Mouse (Mus musculus) lung, embryonic 16.5 days (tissue): ENCODE results near the gene Vps29. TPM values are rescaled to one million over a fixed set of nuclear protein-coding genes. Genes with fewer than 3 reads are reported as not detected.

Source experiments
- ATAC-seq: fragments of 200-750 bp; cut with Nextera tagmentation; 2 replicates; pipeline ENCODE4 v1.8.0; 2017; ENCODE audit warnings: low read depth, mild to moderate bottlenecking, moderate library complexity
- H3K27ac ChIP-seq: fragments of 300-500 bp; sonication (generic); 2 replicates; pipeline ENCODE4 v1.5.1; 2014; ENCODE audit warnings: mild to moderate bottlenecking, control low read depth, low read length
- H3K27me3 ChIP-seq: fragments of 300-500 bp; sonication (generic); 2 replicates; pipeline ENCODE4 v1.6.1; 2014; ENCODE audit warnings: low read depth, low read length, mixed read lengths; ENCODE audit not compliant: control insufficient read depth, insufficient read depth
- H3K36me3 ChIP-seq: fragments of 300-500 bp; sonication (generic); 2 replicates; pipeline ENCODE4 v1.6.1; 2014; ENCODE audit warnings: low read length; ENCODE audit not compliant: control insufficient read depth, insufficient read depth
- H3K4me1 ChIP-seq: fragments of 300-500 bp; sonication (generic); replicated peaks from 2 replicates; pipeline ENCODE4 v1.6.1; 2014; ENCODE audit warnings: low read length, mixed read lengths; ENCODE audit not compliant: control insufficient read depth, insufficient read depth
- H3K4me2 ChIP-seq: fragments of 300-500 bp; sonication (generic); 2 replicates; pipeline ENCODE4 v1.6.1; 2014; ENCODE audit warnings: low read depth, low read length, control low read depth
- H3K4me3 ChIP-seq: fragments of 300-500 bp; sonication (generic); 2 replicates; pipeline ENCODE4 v1.5.1; 2014; ENCODE audit warnings: mild to moderate bottlenecking, low read length, control low read depth
- H3K9ac ChIP-seq: fragments of 300-500 bp; sonication (generic); 2 replicates; pipeline ENCODE4 v1.6.1; 2014; ENCODE audit warnings: low read length, control low read depth
- H3K9me3 ChIP-seq: fragments of 300-500 bp; sonication (generic); 2 replicates; pipeline ENCODE4 v1.6.1; 2016; ENCODE audit warnings: low read length; ENCODE audit not compliant: control insufficient read depth
- WGBS: fragments of 180-500 bp; shearing (Covaris S2); extraction: QIAGEN DNeasy Blood & Tissue Kit; methylation state at CpG from one replicate; pipeline ENCODE4 v1.1.7; 2014; 5-methylcytosine and 5-hydroxymethylcytosine counted together
- polyA plus RNA-seq: library from polyadenylated mRNA; unstranded; fragments of >200 nt; fragmentation: Nextera tagmentation; extraction: Ambion mirVana; gene quantifications from 2 replicates; pipeline ENCODE4 v1.2.1, GENCODE M21; 2015

Gene Vps29
- polyA plus RNA-seq: 210 and 225 TPM in 2 replicates

DNA sequence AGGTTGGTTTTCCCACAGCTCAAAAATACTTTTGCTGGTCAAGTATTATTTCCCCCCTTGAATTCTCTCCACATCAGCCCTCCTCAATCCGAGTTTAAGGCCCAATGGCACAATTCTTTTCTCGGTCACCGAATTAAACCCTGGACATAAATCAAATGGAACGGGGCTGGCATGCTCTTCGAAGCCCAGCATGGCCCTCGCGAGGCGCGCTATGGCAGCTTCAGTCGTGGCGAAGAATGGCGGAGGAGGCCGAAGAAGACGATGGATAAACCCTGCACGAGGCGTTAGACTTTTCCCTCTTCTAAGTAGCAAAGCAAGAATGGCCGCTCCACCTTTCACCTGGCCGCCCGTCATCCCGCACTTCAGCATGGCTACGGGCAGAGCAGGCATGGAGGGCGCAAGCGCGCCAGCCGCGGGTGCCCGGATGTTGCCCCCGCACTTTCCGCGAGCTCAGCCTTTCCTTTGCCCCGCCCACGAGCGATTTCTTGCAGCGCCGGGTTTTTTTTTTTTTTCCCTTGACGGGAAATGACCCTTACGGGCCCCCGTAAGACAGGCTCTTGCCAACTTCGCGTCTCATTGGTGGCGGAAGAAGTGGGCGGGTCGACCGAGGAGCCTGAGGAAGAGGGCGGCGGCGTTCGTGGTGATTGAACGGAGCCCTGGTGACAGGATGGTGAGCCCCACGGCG, at the start of gene Vps29, which contains the start of gene Rad9b:
Gene Vps29, plus strand, starts transcription at position 563 of the 685 bp plus-strand sequence.
Gene Rad9b, minus strand, starts transcription at position 427 of the 685 bp plus-strand sequence.
- H3K27ac ChIP-seq: peak within 1 kb of the TSS; percentile 57
- WGBS: 2% methylated on average over 51 of the region's 51 CpGs
- H3K9ac ChIP-seq: peak within 1 kb of the TSS; percentile 88
- H3K4me3 ChIP-seq: peak within 1 kb of the TSS; percentile 99
- H3K36me3 ChIP-seq: no peaks in the 10 kb centered on the region
- ATAC-seq: peak; percentile 95
- peak within 1 kb of the TSS; percentile 91 for H3K4me2 ChIP-seq
- H3K27me3 ChIP-seq: no peaks in the 10 kb centered on the region
- H3K9me3 ChIP-seq: no peaks in the 10 kb centered on the region
- peaks cover 7% of the 10 kb centered on the region; the same call in 1 of the 2 replicates for H3K4me1 ChIP-seq

DNA sequence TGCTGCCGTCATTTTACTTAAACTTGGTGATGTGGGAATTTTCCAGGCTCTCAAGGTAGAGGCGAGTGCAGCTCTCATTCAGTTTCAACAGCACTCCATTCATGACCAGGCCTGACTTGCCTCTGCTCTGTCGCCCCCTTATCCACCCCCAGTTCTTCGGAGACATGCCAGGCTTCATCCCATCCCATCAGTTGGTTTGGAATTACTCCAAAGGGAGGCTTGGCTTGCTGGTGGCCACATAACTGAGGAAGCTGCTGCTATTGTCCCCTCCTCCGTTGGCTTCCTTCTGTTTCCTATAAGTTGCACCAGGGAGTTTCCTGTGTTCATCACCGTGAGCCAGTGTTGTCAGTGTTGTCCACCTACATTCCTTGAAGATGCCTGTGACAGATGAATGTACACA, 49.6 kb upstream of the Vps29 start:
- Histone ChIP-seq H3K4me3 (no peak overlapping the region), H3K27me3 (no peaks in the 10 kb centered on the region), H3K4me1 (peaks cover 17% of the 10 kb centered on the region), H3K9me3 (no peaks in the 10 kb centered on the region), H3K9ac (no peak overlapping the region), H3K36me3 (no peaks in the 10 kb centered on the region), H3K27ac (no peak overlapping the region), H3K4me2 (no peak overlapping the region)
- 60% methylated on average over 6 of the region's 6 CpGs for WGBS
- peak; percentile 57; the same call in 1 of the 2 replicates for ATAC-seq

DNA sequence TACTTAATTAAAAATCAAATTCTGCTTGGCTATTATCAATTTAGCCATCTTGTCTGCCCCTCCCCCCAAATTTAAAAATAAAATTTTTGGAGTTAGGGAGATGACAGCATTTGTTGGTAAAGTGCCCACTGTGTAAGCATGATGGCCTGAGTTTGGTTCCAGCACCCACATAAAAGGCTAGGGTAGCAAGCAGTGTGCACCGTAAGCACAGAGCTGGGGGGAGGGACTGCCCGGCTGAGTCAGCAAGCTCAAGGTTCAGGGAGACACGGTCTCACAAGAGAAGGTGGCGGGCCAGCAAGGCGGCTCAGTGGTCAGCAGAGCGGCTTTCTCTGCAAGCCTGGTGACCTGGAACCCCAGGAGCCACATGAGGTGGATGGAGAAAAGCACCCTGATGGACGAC, 48.7 kb upstream of the Vps29 start:
- Histone ChIP-seq H3K27ac (no peak overlapping the region), H3K4me1 (peaks cover 17% of the 10 kb centered on the region), H3K9ac (no peak overlapping the region), H3K27me3 (no peaks in the 10 kb centered on the region), H3K9me3 (no peaks in the 10 kb centered on the region), H3K4me3 (no peak overlapping the region), H3K4me2 (no peak overlapping the region), H3K36me3 (no peaks in the 10 kb centered on the region)
- WGBS: 91% methylated on average over 7 of the region's 7 CpGs
- ATAC-seq: no peak

DNA sequence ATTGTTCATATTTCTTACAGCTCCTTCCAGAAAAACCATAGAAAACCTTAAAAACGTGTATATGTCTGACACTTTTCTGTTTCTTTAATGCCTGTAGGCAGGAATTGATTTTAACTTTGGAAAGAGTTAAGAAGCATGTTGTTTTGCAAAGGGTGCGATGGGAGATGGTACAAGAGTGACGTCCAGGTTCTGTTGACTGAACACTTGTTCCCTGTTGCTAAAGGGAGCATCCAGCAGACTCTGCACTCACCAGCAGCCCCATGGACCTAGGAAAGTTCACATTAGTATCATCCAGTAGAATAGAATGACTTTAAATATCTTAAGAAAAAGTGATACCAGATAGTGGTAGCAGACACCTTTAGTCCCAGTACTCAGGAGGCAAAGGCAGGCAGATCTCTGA, 47.6 kb upstream of the Vps29 start:
- no peak overlapping the region for H3K9ac ChIP-seq
- H3K9me3 ChIP-seq: no peaks in the 10 kb centered on the region
- 86% methylated on average over 3 of the region's 3 CpGs for WGBS
- H3K4me3 ChIP-seq: no peak overlapping the region
- no peak overlapping the region for H3K27ac ChIP-seq
- H3K4me1 ChIP-seq: peaks cover 17% of the 10 kb centered on the region
- no peak for ATAC-seq
- no peak overlapping the region for H3K4me2 ChIP-seq
- H3K27me3 ChIP-seq: no peaks in the 10 kb centered on the region
- H3K36me3 ChIP-seq: no peaks in the 10 kb centered on the region

DNA sequence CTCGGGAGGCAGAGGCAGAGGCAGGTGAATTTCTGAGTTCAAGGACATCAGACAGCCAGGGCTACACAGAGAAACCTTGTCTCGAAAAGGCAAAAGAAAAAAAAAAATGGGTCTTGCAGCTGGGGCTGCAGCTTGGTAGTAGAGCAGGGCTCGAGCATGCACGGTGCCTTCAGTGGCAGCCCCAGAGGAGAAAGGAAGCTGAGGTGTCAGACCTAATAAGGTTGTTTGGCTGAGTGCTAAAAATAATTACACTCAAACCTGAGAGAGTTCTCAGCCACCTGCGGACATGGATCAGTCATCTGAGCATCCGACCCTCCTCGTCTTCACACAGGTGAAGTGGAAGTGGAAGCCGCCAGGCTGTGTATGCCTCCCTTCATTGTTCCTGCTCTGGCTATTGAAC, 43.5 kb upstream of the Vps29 start:
- 80% methylated on average over 8 of the region's 8 CpGs for WGBS
- H3K27ac ChIP-seq: no peak overlapping the region
- H3K36me3 ChIP-seq: 0 out of 2 replicates have a peak, but pooled peaks cover 3% of the 10 kb centered on the region
- peaks cover 13% of the 10 kb centered on the region for H3K4me1 ChIP-seq
- H3K4me3 ChIP-seq: no peak overlapping the region
- H3K4me2 ChIP-seq: no peak overlapping the region
- no peaks in the 10 kb centered on the region for H3K27me3 ChIP-seq
- H3K9ac ChIP-seq: no peak overlapping the region
- no peaks in the 10 kb centered on the region for H3K9me3 ChIP-seq
- no peak for ATAC-seq

DNA sequence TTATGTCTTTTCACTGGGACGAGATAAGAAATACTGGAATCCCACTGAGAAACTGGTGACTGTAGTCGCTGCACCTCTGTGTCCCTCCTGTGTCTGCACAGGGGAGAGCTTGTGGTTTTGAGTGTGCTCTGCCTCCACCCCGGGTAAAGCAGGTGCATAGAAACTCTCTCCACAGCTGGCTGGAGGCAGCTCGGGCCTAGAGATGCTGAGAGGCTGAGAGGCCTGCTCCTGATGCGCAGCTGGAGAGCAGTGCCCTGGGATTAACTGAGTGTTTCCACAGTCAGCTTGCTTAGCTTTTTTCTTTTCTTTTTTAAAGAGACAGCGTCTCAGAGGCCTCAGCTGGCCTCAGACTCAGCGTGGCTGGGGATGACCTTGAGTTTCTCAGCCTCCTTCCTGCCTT, 42.5 kb upstream of the Vps29 start:
- H3K27ac ChIP-seq: no peak overlapping the region
- no peaks in the 10 kb centered on the region for H3K9me3 ChIP-seq
- no peak for ATAC-seq
- no peak overlapping the region for H3K4me3 ChIP-seq
- 57% methylated on average over 7 of the region's 7 CpGs for WGBS
- peaks cover 14% of the 10 kb centered on the region for H3K4me1 ChIP-seq
- H3K9ac ChIP-seq: no peak overlapping the region
- no peak overlapping the region for H3K4me2 ChIP-seq
- H3K36me3 ChIP-seq: 0 out of 2 replicates have a peak, but pooled peaks cover 3% of the 10 kb centered on the region
- no peaks in the 10 kb centered on the region for H3K27me3 ChIP-seq

DNA sequence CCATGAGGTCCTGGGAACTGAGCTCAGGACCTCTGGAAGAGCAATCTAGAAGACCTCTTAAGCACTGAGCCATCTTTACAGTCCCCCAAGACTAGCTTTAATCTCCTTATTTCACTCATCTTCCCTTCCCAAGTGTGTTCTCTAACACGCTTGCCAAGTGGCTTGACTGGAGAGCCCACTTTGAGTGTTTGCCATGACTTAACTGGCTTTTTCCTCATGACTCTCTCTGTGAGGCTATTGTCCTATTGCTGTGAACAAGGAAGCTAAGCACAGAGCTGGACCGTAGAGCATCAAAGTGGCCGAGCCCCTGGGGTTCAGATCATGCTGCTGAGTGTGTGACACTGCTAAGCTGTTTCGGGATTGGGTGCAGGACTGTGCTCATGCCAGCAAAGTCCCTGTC, 41.8 kb upstream of the Vps29 start:
- H3K4me2 ChIP-seq: no peak overlapping the region
- H3K27ac ChIP-seq: no peak overlapping the region
- H3K9me3 ChIP-seq: no peaks in the 10 kb centered on the region
- H3K4me3 ChIP-seq: no peak overlapping the region
- H3K27me3 ChIP-seq: no peaks in the 10 kb centered on the region
- 0 out of 2 replicates have a peak, but pooled peaks cover 3% of the 10 kb centered on the region for H3K36me3 ChIP-seq
- 67% methylated on average over 4 of the region's 4 CpGs for WGBS
- H3K4me1 ChIP-seq: peaks cover 14% of the 10 kb centered on the region
- ATAC-seq: no peak
- no peak overlapping the region for H3K9ac ChIP-seq

DNA sequence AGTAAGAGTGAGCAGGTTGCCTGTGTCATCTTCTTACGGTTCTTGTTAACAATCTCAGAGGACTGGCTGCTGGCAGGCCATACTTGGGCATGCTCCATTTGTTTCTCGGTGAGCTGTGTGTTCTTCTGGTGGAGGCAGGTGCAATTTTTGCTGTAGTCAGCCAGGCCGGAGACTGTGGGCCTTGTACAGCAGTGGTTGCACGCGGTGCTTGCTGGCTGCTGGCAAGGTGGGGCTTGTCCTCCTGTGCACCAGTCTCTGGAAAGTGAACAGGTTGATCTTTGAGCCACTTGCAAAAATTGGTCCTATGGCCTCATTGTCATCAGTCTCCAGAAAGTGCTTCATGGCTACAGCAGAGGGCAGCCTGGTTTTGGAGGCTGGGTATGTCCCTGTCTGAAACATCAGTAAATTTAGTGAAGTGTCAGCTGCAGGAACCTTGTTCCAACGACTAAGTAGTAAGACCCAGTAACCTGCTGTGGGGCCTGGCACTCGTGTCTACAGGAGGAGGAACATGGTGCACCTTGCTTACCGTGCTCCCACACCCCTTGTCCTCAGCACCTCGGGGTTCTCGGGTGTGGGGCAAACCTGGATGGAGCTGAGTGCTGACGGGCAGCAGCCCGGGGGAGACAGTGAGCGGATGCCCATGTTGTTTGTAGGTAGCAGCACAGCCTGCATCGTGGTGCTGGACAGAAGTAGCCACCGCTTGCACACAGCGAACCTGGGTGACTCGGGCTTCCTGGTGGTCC, 41.1 kb upstream of the Vps29 start:
- no peaks in the 10 kb centered on the region for H3K27me3 ChIP-seq
- no peaks in the 10 kb centered on the region for H3K9me3 ChIP-seq
- 87% methylated on average over 17 of the region's 17 CpGs for WGBS
- H3K4me1 ChIP-seq: peaks cover 14% of the 10 kb centered on the region
- H3K4me3 ChIP-seq: no peak overlapping the region
- no peak overlapping the region for H3K4me2 ChIP-seq
- H3K9ac ChIP-seq: no peak overlapping the region
- 0 out of 2 replicates have a peak, but pooled peaks cover 3% of the 10 kb centered on the region for H3K36me3 ChIP-seq
- no peak for ATAC-seq
- no peak overlapping the region for H3K27ac ChIP-seq

DNA sequence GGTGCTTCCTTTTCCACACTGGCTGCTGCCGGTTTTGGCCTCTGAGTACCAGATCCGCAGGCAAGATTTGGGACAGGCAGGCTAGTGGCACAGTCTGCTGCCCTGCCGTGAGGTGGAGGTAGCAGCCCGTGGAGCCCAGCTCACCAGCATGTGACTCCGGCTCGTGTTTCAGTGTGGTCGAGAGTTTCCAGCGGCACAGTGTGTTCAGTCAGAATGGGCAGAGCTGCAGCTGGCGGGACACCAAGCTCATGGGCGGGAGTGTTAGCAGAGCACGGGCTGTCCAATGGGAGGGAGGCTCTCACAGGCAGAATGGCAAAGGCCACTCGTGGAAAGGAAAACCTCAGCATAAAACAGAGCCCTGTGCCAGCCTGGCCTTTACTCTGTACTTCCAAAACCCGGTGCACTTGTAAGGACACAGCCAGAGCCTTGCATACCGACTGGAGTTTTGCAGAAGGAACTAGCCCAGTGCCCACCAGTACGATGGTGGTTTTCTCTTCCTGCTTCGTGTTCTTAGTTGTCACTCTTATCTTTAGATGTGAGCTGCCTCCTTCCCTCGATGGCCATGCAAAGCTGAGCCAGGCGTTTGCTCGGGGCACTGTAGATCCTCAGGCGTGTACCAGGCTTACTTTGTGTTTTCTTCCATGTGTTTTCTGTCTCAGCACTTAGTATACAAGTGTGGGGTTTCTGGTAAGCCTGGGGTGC, 39.1 kb upstream of the Vps29 start:
- Histone ChIP-seq H3K36me3 (peaks cover 7% of the 10 kb centered on the region; the same call in 1 of the 2 replicates), H3K27ac (peak overlapping the region; percentile 55), H3K9ac (no peak overlapping the region), H3K9me3 (no peaks in the 10 kb centered on the region), H3K4me2 (peak overlapping the region; percentile 9), H3K4me1 (peaks cover 22% of the 10 kb centered on the region), H3K4me3 (no peak overlapping the region), H3K27me3 (no peaks in the 10 kb centered on the region)
- peak; percentile 94 for ATAC-seq
- WGBS: 38% methylated on average over 20 of the region's 20 CpGs
